Mouse (Mus musculus) retina, postnatal 1 day (tissue): ENCODE results near the gene S100a13.
A peak's percentile ranks its signal among the peaks of the same experiment; 100 is the strongest.

Source experiments
- DNase-seq: peaks from one replicate; pipeline ENCODE4 v3.0.0-alpha.2; 2012

The S100a13 gene

GRCm38 (mm10) chr3:90508287-90508949 lies 5.8 kb upstream of the S100a13 start:
- no peak for DNase-seq

DNA sequence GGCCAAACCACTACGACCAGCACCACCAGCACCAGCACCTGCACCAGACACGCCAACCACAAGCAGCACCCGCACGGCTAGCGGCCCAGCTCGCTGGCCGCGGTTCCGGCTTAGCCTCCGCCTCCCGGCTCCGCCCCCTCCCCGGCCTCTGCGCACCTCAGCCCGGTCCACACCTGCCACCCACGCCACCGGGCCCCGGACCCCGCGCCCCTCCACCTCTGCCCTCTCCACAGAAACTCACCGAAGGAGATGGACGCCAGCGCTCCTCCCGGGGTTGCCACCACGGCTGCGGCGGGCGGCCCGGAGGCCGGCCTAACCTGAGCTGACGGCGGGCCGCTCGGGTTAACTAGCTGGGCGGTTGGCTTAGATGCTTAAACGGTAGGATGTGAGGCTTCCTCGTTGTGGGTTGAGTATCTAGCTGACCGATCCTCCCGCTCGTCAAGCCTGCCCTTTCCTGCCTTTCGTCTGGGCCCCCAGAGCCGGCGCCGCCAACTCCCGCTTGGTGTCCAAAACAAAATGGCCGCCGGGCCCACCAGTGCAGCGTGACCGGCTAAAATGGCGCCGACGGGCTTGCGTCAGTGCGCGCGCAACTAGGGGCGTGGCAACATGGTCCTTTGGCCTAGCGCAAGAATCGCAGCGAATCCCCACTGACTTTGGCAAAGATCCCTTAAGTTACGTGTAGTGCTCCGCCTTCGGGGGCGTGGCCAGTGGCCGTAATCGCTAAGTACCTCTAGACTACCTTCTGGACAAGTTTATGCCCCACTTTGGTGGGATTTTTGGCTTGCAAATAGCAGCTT lies 5.1 kb upstream of the S100a13 start, which contains the start of gene Chtop:
Gene Chtop (minus strand): TSS at position 549 of the 797 bp plus-strand sequence.
- DNase-seq: peak; percentile 99

- DNase-seq: no peak
Measured at GRCm38 (mm10) chr3:90509747-90510123, 4.5 kb upstream of the S100a13 start.

DNA sequence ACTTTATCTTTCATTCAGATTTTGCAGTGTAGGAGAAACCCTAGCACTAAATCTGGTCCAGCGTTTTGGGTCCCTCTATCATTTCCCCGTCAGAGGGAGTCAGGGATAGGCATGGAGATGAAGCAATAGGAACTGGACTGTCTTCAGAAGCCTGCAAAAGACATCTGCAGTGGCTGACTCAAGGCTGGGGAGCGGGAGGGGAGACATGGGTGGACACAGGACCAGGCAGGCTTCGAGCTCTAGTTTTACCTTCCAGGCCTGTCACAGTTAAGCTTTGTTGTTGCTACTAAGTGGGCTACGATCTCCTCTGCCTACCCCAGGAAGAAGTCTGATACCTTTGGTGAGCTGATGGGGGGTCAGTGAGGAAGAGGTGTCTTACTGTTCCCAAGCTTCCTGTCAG lies 2.0 kb upstream of the S100a13 start:
- DNase-seq: no peak

GRCm38 (mm10) chr3:90512948-90513642 lies 1.1 kb upstream of the S100a13 start:
- DNase-seq: no peak

DNA sequence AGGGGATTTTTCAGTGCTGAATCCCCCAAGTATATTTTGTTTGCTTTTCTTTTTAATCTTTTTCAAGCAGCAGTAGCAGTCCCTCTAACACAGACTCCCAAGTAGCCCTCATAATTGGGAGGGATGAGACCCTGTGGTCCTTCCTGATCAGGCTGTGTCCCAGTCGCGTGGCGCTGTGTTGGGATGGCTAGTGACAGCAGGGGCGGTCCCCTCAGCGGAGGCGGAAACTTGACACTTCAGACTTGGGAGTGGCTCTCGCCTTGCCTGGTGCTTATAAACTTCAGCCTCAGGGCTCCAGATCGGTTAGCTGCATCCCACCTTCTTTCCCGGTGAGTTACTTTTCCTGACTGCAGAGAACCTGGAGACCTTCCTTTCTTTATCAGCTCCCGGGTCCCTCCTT lies 456 bp downstream of the S100a13 start:
- DNase-seq: peak; percentile 68

- no peak for DNase-seq
Measured at GRCm38 (mm10) chr3:90515242-90515641, 1.0 kb downstream of the S100a13 start.

GRCm38 (mm10) chr3:90515789-90516188 lies 1.6 kb downstream of the S100a13 start:
- DNase-seq: no peak

GRCm38 (mm10) chr3:90517711-90518110 lies 3.5 kb downstream of the S100a13 start:
- no peak for DNase-seq

- peak; percentile 74 for DNase-seq
Measured at GRCm38 (mm10) chr3:90525421-90525820, 11.2 kb downstream of the S100a13 start.

GRCm38 (mm10) chr3:90526076-90526475 lies 11.8 kb downstream of the S100a13 start:
- DNase-seq: no peak

- no peak for DNase-seq
Measured at GRCm38 (mm10) chr3:90526580-90526979, 12.3 kb downstream of the S100a13 start, which contains the start of gene S100a14. Gene S100a14, plus strand, starts transcription at chr3:90526856.

DNA sequence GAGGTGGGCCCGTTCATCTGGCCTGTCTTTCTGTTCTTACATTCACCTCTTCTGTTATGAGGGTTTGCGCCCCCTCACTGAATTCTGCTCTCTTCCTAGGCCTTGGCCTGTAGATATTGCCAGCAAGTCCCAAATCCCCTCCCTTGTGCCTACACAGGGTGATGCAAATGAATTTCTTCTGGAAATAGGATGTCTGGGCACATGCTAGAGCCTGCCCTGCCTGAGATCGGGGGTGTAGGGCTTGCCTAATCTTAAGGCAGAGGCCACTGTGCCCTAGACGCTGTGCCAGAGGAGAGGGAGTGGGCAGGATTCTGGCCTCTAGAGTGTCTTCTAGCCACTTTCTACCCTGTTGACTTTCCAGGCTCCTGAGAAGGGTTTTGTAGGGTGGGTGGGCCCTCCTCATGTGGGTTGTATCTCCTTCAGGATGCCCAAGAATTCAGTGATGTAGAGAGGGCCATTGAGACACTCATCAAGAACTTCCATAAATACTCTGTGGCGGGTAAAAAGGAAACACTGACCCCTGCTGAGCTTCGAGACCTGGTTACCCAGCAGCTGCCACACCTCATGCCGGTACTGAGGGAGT lies 13.1 kb downstream of the S100a13 start:
- no peak for DNase-seq

GRCm38 (mm10) chr3:90531713-90532112 lies 17.5 kb downstream of the S100a13 start:
- no peak for DNase-seq

DNA sequence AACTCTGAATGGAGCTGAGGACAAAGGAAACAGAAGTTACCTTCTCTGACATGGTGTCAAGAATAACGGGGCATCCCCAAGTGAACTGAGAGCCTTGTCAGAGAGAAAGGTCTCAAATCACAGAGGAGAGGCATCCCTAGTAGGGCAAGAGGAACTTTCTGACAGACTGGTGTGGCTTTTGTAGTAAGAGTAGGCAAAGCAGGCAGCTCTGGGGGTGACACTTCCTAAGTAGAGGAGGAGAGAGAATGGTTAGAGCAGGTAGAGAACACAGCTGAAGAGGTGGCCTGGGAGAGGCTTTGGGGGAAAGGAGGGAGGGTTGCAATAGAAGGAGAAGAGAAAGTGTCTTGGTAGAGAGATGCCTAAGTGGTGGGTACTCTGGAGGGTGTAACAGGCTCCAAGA lies 21.2 kb downstream of the S100a13 start:
- DNase-seq: no peak

- DNase-seq: no peak
Measured at GRCm38 (mm10) chr3:90537141-90537904, 23.1 kb downstream of the S100a13 start, which contains the start of gene S100a16. Gene S100a16, plus strand, starts transcription at chr3:90537254.

- no peak for DNase-seq
Measured at GRCm38 (mm10) chr3:90537905-90538296, 23.7 kb downstream of the S100a13 start.

- peak; percentile 61 for DNase-seq
Measured at GRCm38 (mm10) chr3:90540904-90541303, 26.7 kb downstream of the S100a13 start.

DNA sequence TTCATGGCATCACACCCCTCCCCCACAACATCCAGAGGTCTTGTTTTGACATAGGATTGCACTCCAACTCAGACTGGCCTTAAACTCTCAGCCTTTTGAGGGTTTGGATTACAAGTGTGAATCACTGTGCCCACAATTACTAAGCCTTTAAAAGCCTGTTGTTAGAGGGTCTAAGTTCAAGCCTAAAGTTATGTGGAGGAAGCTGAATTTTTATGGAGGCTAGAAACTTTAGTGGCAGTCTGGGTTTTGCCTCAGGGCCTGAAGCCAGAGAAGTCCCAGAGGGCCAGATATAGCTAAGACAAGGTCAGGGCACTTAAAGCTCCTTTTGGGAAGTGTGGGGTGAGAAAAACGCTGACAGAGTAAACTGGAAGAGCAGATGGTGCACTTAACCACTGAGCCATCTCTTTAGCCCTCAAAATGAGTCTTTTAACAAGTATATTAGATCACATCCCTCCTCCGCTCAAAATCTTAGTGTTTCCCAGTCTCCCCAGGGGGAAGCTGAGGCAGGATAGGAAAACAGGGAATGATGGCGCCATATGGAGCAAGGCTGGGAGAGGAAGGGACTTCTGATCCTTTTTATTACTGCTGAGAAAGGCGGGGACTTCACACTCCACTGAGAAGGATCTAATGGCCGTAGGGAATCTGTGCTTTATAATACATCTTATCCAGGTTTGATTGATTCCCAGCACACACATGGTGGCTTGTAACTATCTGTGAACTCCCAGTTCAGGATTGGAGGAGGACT lies 35.6 kb downstream of the S100a13 start:
- no peak for DNase-seq

DNA sequence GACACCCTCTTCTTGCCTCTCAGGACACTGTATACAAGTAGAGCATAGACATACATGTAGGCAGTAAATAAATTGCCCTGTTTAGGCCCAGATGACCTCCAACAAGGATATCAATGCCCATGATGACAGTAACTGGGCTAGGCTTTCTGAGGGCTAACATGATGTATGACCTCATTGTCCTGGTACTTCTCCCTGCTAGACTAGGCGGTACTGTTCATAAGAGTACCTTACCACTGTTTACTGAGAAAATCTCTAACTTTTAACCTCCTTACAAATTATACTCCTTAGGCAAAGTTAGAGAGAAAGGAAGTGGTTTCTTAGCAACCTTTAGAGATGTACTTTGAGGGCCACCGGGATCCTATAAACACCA lies 36.2 kb downstream of the S100a13 start:
- no peak for DNase-seq

GRCm38 (mm10) chr3:90552231-90552630 lies 38.0 kb downstream of the S100a13 start:
- DNase-seq: no peak

DNA sequence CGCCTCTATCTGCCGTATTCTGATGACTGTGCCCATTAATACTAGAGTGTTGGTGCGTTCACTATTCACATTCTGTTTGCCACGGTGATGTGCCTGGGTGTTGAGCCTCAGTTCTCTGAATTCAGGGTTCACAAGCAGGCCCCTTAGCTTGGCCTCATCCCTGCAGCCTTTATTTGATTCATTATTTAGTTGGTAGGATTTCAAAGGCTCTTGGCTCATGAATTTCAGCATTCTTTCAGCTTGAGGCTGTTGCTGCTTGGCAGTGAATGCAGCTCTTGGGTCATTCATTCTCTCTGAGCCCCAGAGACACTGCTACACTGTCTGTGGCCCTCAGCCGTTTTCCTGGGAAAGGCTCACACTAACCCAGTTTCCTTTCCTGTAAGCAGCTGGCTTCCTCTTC lies 41.7 kb downstream of the S100a13 start:
- no peak for DNase-seq
